Mouse (Mus musculus) large intestine, adult 2 months (tissue): Measurements from ENCODE around the gene Inf2. TPM values are rescaled to one million over a fixed set of nuclear protein-coding genes. Genes with fewer than 3 reads are reported as not detected.

Source experiments
- DNase-seq: peaks from one replicate; pipeline ENCODE4 v3.0.0-alpha.2; 2012; ENCODE audit warnings: low read depth, low spot score
- WGBS: fragments of 180-500 bp; shearing (Covaris S2); methylation state at CpG from one replicate; pipeline ENCODE4 v1.1.7; 2018; 5-methylcytosine and 5-hydroxymethylcytosine counted together
- polyA plus RNA-seq: library from polyadenylated mRNA; depleted of rRNA; stranded (reverse); fragments of >200 nt; gene quantifications from 2 replicates; pipeline ENCODE4 v1.2.3, GENCODE M21; 2012

The Inf2 gene
- polyA plus RNA-seq, 1 experiment = 10.4 TPM

DNA sequence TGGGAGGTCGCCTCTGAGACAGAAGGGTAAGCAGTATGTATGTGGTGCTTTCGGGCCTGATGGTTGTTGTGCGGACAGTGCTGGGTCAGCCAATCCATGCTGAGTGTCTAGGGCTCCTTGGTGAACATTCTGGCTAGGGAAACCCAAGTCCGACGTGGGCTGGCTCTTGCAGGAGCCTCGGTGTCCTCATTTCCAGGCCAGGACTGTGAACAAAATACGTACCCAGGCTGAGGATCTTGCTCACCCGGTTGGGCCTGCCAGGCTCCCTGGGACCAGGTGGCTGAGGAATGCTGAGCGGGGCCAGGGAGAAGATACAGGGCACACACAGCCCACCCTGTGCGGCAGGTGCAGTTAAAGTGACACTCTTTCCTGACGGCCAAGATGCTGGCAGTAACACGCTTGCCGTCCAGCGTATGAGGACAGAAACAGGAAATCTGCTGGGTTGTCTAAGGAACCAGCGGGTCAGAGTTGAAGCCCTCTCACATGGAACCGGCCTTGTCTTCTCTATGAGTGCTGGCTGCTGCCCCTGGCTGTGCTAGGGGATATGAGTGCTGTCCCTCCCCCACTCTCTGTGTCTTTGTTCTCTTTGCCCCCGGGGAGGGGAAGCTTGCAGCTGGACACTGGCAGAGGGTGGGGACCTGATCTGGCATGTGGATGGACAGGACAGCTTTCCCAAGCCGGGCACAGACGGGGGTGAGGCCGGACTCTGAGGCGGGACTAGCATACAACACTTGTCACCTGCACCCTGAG, 4.6 kb downstream of the Inf2 start:
- DNase-seq = no peak

DNA sequence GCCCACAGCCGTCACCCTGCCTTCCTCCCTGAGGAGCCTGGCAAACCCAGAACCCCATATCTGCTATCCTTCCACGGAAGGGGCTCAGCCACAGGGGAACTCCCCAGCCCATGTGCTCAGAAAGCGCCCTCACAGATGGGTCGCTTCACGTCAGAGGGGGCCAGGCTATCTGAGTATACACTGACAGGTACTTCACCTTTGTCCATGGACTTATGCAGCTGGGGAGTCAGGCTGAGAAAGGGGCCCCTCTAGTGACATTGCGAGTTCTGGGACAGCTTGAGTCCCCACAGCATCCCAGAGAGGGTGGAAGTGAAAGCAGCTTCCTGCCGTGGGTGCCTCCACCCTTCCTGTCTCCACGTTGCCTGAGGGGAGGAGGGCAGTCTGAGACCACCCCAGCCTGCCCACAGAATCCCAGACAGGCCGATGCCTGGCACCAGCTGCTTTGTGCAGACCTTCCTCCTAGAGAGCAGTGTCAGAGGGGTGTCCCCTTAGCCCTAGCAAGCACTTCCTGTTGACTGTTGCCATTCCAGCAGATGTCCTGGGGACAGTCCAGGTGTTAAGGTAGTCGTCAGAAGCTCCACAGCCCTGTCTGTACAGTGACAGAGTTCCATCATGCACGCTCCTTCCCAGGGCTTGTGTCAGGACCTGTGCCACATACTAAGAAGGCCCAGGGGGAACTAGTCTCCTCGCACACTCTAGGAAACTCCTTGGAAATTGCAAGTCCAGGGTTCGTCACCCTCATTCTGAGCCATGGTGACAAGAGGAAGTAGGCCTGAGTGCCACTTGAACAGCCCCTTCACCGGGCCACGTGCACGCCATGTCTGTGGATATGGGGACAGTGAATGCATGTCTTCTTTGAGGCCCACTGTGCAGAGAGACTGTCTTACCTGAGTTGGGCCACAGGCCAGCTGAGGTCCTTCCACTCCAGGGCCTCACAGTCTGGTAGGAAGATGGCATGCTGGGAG, 5.6 kb downstream of the Inf2 start:
- DNase-seq = no peak
- WGBS = 71% methylated on average over 16 of the region's 16 CpGs

More for the DNA sequence above, 4.6 kb downstream of the Inf2 start:
- 78% methylated on average over 21 of the region's 21 CpGs for WGBS

DNA sequence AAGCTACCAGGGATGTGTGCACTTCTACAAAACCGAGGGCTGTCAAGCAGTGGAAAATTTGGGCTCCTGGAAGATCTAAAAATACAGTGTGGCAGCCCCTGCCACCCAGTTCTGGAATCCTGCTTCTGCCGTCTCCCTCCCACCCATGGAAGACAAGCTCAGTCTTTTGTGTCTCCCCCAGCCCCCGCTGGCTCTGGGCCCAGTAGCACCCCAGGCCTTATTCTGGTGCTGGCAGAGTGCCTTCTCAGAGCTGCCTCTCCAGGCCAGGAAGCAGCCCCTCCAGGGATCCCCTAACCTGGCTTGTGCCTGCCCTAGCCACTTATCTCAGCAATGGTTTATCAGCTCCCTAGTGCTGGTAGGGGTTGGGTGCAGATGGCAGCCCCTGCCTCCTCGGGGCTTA, 6.4 kb downstream of the Inf2 start:
- WGBS = 72% methylated on average over 4 of the region's 4 CpGs
- DNase-seq = no peak

DNA sequence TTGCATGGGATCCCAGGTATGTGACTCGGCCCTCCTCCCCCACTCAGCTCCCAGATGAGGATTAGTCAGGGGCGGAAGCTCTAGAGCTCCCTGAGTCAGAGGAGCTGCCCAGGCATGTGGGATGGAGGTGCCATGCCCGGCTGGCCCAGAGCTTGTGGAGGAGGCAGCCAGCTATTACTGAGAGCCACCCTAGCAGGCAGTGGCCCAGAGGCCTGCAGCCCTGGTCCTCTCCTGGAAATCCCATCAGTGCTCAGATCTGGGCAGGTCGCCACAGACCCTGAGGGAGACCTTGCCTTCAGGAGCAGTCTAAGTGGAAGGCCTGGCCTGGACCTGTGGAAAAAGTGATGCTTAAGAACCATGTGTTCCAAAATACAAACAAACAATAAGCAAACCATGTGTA, 7.0 kb downstream of the Inf2 start:
- 68% methylated on average over 4 of the region's 4 CpGs for WGBS
- DNase-seq = no peak

DNA sequence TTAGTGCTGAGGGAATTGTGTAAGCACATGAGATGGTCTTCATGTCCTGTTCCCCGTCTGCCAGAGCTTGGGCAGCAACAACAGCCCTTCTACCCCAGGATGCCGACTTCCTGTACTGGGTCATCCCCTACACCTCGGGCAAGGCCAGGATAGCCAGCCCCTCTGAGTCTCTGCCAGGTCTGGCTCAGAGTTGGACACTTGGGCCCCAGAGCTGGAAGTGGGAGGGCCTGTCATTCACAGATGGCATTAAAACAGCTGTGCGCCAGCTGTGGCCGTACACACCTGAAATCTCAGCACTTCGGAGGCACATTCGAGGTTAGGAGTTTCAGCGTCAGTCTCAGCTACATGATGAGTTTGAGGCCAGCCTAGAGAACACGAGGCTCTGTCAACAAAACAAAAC, 7.9 kb downstream of the Inf2 start:
- DNase-seq = no peak
- 63% methylated on average over 9 of the region's 9 CpGs for WGBS

DNA sequence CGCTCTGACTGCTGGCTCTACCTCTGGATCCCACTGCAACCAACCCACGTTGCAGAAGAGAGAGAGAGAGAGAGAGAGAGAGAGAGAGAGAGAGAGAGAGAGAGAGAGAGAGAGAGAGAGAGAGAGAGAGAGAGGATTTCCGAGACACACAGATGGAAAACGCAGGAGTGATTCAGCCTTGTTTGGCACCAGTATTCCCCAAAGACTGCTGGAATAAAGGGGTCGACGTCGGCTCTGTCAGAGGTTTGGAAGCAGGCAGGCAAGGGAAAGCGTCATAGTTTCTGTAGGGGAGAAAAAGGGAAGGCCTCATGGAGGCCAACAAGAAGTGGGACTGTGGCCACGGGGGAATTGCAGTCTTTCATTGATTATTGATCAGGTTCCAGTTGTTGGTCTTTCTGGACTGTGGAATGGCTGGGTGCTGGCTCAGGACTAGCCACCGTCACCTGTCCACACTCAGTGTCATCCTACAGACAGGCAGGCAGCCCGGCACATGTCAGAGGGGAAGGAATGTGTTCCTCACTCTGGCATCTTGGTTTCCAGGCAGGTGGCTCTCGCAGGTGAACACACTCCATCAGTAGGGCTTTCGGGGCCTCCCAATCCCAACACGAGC, 8.4 kb downstream of the Inf2 start:
- no peak for DNase-seq
- WGBS = 79% methylated on average over 14 of the region's 14 CpGs

DNA sequence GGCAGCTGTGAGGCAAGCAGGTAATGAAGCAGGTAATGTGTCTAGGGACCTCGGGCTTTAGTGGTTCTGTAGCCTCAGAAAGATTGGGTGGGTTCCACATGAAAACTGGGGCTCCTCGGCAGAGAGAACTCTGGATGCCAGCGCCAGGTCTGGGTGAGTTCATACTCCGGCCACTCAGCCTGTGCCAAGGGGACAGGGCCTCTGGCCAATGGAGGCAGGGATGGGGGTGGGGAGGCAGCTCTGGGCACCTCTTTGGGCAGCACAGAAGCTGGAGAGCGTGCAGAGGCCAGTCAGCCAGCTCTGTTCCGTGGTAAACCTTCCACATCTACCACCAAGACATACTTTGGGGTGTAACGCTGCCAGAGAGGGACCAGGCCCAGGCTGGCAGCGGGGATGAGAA, 9.0 kb downstream of the Inf2 start:
- DNase-seq = no peak
- 93% methylated on average over 8 of the region's 8 CpGs for WGBS

DNA sequence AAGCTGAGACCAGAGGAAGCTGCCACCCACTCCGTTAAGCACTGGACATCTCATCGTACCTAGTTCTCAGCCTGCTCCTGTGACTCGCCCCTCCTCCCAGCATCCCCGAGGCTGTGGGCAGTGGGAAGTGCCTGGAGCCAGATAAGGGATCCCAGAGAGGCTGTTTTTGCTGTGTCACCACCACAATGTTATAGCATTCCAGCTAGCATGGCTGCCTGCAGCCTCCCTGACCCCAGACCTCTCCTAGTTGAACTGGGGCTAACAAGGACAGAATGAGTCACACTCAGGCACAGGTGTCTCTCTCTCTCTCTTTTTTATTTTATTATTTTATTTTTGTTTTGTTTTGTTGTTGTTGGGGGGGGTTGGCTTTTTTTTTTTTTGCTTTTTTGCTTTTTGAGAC, 10.6 kb downstream of the Inf2 start:
- no peak for DNase-seq
- 61% methylated on average over 4 of the region's 4 CpGs for WGBS

DNA sequence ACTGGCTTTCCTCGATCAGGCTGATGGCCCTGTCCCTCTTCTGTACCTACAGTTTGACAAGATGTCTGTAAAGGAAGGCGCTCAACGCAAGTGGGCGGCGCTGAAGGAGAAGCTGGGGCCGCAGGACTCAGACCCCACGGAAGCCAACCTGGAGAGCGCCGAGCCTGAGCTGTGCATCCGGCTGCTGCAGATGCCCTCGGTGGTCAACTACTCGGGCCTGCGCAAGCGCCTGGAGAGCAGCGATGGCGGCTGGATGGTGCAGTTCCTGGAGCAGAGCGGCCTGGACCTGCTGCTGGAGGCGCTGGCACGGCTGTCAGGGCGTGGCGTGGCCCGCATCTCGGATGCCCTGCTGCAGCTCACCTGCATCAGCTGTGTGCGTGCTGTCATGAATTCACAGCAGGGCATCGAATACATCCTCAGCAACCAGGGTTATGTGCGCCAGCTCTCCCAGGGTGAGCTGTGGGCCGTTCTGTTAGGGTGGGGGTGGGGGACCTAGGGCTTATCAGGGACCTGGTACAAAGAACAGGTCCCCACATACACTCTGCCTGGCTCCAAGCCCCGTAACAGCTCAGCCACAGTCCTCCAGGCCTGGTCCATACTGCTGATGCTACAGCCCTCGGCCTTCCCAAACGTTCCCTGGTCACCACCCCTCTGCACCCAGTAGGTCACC, 11.5 kb downstream of the Inf2 start:
- DNase-seq = no peak

DNA sequence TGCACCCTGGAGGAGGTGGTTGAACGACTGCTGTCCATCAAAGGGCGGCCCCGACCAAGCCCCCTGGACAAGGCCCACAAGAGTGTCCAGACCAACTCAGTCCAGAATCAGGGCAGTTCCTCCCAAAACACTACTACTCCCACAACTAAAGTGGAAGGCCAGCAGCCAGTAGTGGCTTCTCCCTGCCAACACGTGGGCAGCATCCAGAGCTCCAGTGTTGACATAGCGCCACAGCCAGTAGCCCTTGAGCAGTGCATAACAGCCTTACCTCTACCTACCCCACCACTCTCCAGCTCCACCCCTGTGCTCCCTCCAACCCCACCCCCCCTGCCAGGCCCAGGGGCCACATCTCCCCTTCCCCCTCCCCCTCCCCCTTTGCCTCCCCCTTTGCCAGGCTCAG, 15.4 kb downstream of the Inf2 start:
- DNase-seq = no peak

More for the DNA sequence above, 11.5 kb downstream of the Inf2 start:
- WGBS = 91% methylated on average over 30 of the region's 30 CpGs

DNA sequence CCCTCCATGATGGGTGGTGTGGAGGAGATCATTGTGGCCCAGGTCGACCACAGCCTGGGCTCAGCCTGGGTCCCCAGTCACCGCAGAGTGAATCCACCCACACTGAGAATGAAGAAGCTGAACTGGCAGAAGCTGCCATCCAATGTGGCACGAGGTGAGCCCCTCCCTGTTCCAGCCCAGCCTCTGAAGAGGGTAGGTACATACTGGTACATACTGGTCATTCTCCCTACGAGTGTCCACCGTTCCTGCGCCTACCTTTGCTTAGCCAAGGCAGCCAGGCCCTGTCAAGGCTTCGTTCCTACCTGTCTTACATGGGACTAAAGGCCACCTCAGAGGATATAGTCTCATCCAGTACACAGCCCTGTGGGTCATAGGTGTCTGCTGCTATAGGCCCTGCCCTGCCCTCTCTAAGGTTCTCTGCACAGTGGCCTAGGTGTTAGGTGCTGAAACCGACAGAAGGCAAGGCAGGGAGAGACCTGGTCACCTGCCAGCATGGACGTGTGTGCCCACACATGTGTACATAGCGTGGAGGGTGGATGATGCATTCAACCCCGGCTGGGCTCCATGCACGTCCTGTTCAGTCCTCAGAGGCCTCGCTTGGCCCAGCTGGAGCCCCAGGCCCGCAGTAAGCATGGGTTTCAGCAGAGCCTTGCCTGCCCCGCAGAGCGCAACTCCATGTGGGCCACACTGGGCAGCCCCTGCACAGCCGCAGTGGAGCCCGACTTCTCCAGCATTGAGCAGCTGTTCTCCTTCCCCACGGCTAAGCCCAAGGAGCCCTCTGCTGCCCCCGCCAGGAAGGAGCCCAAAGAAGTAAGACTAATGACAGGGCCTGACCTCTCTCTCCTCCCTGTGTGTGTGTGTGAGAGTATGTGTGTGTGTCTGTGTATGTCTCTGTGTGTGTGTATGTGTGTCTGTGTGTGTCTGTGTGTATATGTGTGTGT, 16.4 kb downstream of the Inf2 start:
- DNase-seq = no peak
- WGBS = 72% methylated on average over 20 of the region's 20 CpGs

More for the DNA sequence above, 15.4 kb downstream of the Inf2 start:
- WGBS = 85% methylated on average over 5 of the region's 5 CpGs

DNA sequence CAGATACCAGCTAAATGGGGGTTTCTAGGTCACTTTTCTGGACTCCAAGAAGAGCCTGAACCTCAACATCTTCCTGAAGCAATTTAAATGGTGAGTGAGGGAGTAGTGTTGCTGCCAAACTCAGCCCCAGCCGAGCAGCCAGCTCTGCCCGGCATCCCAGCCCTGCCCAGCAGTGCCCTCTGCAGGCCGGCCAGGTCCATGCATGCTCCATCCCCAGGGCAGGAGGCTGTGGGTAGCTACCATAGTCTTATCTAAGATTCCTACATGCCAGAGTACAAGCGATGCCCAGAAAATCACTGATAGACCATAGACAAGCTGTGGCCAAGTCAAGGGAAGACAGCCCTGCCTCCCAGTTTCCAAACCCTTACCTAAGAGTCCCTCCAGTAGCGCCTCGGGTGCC, 17.2 kb downstream of the Inf2 start:
- 42% methylated on average over 6 of the region's 6 CpGs for WGBS
- no peak for DNase-seq

DNA sequence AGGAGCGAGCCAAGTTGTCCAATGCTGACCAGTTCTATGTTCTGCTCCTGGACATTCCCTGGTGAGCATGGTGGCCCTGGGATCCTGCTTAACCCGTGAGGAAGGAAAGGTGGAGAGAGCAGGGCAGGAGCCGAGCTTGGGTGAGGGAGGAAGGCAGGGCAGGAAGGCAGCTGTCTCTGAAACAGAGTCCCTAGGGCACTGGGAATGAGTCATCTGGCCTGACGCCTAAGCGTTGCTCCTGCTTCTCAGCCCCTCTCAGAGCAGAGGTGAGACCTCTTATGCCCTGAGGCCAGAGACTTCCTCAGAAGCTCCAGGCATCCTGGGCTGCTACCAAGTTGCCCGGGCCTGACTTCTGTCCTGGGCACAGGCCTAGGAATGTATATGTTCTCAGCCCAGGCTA, 18.4 kb downstream of the Inf2 start:
- no peak for DNase-seq
- 71% methylated on average over 6 of the region's 6 CpGs for WGBS

DNA sequence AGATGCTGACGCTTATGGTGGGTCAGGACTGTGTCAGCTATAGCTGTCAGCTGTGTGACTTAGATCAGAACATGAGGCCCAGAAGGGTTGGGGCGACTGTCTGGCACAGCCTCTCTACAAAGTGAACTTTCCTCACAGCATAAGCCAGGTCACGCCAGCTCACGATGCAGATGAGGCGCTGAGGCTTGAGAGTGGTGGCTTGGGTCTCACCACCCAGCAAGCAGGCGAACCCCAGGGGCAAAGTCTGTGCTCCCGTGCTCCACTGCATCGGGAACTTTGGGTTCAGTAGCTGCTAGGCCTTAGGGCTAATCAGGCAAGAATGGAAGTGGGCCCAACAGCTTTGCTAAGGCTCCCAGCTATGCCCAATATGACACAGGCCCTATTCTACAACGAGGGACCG, 20.4 kb downstream of the Inf2 start:
- no peak for DNase-seq
- 93% methylated on average over 10 of the region's 10 CpGs for WGBS

DNA sequence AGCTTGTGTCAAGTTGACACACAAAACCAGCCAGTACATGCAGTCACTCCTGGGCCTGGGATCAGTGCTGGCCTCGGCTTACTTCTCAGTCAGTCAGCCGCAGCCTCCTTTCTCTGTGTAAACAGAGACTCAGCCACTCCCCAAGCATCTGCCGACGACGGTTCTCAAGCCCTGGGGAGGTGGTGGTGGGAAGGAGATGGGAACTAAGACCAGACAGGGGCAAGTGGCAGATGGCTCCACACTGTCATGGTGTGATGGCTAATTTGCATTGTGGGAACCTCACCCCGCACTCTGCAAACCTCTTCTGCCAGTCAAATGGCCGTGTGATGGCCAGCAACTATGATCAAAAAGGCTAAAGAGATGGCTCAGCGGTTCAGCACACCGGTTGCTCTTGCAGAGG, 28.1 kb downstream of the Inf2 start:
- no peak for DNase-seq
- WGBS = 47% methylated on average over 9 of the region's 9 CpGs

DNA sequence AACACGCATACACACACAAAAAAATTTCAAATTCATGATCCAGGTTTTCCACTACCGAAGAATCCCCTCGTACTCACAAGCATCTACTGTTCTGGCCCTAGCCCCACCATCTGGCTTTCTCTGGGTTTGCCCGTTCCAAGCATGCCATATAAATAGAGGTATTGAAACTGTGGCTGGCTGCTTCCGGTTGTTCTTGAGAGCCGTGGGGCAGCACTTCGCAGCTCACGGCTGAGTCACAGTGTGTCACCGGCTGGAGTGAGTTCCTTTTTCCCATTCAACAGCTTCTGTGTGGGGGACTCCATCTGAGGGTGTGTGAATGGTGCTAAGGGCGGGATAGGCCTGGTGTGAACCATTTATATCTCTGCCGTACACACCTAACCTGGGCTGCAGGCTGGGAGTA, 28.6 kb downstream of the Inf2 start:
- DNase-seq = no peak
- WGBS = 68% methylated on average over 11 of the region's 11 CpGs

DNA sequence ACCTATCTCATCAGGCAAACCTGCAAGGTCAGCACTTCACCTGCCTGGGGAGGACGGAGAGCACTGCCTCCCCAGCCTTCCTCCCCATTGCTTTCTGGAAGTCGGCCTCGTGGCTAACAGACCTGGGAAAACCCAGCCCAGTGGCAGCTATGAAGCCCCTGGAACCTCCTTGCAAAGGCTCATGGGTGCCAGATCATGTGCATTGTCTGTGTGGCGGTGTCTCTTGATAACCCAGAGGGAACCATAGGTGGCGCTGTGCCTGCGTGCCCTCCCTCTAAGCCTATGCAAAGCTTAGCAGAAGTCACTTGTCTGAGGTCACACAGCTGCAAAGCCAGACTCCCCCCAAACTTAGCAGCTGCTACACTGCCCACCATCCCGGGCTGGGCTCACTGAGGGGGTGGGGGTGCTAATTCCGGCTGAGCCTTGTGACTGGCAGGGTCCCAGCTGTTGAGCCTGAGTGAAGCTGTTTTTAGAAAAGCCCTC, 29.4 kb downstream of the Inf2 start:
- DNase-seq = no peak
- WGBS = 25% methylated on average over 8 of the region's 8 CpGs

DNA sequence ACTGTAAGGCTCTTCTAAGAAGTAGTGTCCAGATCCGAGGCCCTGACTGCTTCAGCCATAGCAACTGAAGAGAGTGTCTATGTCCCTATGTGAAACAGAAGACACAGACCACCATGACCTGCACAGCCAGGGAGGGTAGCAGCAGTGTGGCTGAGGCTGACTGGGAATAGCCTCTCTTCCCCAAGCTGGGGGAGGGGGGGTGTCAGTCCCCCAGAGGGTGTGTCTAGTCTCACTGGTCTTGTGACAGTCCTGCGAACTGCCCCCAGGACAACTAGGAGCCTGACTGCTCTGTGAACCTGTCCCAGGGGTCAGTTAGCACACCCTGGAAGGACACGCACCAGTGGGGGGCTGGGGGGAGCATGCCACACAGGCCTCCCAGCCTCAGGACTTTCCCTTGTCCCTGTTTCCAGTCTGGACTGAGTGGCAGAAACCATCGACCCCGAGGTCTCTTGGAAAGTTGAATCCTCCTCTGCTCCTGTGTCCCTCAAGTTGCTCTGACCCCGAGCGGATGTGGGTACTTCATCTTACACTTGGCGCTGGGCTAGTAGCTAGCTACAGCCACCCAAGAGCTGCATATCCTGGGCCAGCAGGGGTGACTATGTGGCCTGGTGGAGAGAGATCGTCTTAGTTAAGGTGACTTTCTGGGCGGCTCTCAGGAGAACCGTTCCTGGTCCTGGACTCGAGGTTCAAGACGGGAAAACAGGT, 30.5 kb downstream of the Inf2 start:
- no peak for DNase-seq

More for the DNA sequence above, 30.5 kb downstream of the Inf2 start:
- 46% methylated on average over 13 of the region's 13 CpGs for WGBS
